Mouse (Mus musculus) regulatory T cell (primary cell): Measurements from ENCODE around the gene Gpat3.

Source experiments
- in situ Hi-C: fragments of 300-600 bp; cut with MboI, MseI; formaldehyde crosslinking; loops from one replicate; pipeline ENCODE4 v1.15.1; 2025; ENCODE audit warnings: high pct_unique_total_duplicates

Gpat3 gene

DNA sequence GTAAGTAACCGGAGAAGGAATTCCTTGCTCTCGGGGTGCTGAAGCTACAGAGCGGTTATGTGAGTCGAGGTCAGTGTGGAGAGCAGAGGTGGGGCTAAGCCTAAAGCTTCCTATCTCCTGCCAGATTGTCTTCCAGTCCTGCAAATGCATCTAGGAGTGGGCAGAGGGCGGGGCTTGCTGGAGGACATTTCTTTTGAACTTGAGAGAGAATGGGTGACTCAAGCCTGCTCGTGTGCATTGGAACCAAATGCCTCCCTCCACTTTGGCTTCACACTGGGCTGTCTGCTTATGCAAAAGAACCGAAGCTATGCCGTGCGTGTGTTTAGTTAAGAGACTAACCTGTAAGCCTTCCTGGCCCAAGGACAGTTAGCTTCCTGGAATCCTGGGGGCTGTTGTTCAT, 67.8 kb downstream of the Gpat3 start:
- in situ Hi-C loops = loop anchor here (5.0 to 25.0 kb wide), 2 partner anchors 236 to 749 kb away; partner anchors contain the start of genes Coq2 and Nkx6-1

DNA sequence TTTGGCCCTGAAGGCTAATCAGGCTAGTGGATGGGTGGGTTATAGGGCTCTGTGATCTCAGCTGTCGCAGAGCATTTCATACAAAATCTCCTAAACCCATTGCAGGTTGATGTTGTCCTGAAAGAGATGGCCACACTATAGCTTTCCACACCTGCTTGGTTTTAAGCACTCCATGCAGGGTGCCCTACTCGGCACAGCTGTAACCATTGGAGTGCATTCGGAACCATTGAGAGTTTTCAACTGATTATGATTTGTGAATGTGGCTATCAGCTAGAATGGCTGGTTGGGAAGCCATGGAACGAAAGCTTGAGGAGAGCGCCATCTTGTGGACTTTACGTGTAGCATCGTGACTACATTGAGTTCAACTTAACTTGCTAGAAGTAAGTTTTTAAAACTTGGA, 69.5 kb downstream of the Gpat3 start:
- in situ Hi-C loops = loop anchor here (5.0 to 25.0 kb wide), 3 partner anchors 93 to 747 kb away; partner anchors contain the start of genes Abraxas1, Coq2 and Nkx6-1

GRCm38 (mm10) chr5:100915411-100915810, 69.9 kb downstream of the Gpat3 start:
- in situ Hi-C loops = loop anchor here (5.0 to 25.0 kb wide), 2 partner anchors 93 to 747 kb away; partner anchors contain the start of genes Abraxas1 and Nkx6-1

GRCm38 (mm10) chr5:100916416-100916815, 70.9 kb downstream of the Gpat3 start:
- in situ Hi-C loops = loop anchor here (5.0 to 25.0 kb wide), 2 partner anchors 94 to 746 kb away; partner anchors contain the start of genes Abraxas1 and Nkx6-1

- in situ Hi-C loops = loop anchor here (5.0 to 25.0 kb wide), 2 partner anchors 95 to 745 kb away; partner anchors contain the start of genes Abraxas1 and Nkx6-1
Observed at GRCm38 (mm10) chr5:100917252-100917774, 71.8 kb downstream of the Gpat3 start.

- in situ Hi-C loops = loop anchor here (5.0 to 25.0 kb wide), 2 partner anchors 97 to 743 kb away; partner anchors contain the start of genes Abraxas1 and Nkx6-1
Observed at GRCm38 (mm10) chr5:100919069-100919468, 73.6 kb downstream of the Gpat3 start.

DNA sequence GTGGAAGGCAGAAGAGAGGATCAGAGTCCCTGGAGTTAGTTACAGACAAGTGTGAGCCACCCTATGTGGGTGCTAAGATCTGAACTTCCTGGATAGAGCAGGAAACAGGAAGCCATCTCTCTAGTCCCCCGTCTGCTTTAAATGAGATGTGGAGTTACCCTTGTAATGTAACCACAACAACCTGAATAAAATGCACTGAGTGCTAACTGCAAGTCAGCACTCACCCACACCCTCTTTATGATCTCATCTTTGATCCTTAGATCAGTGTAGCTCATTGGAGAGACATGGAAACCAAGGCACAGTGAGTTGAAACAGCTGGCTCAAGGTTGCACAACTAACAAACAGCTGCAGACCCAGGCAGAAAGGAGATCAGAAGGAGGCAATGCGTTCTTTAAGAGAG, 84.2 kb downstream of the Gpat3 start:
- in situ Hi-C loops = loop anchor here (10.0 kb wide), 1 partner anchor 1165 kb away; no protein-coding TSS in a partner anchor

GRCm38 (mm10) chr5:100943716-100944115, 98.2 kb downstream of the Gpat3 start:
- in situ Hi-C loops = no loop called here

DNA sequence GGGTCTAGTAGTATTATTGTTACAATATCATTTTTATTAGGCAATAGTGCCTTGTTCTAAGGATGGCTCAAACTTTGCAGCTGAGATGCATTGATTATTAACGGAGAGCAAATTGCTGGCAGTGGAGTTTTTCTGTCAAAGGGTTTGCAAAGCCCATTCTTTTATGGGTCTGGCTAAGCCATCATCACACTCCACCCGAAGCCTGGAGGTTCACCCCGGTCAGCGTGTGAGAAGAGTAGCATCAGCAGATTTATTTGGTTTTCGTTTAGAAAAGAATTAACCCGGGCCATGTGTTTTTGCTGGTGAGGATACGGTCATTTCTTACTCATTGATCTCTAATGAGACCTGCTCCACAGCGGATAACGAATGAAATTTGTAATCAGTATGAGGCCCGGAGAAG, 99.8 kb downstream of the Gpat3 start:
- in situ Hi-C loops = no loop called here
